Mouse (Mus musculus): ENCODE results near the gene Olfr561. TPM values are rescaled to one million over a fixed set of nuclear protein-coding genes. Genes with fewer than 3 reads are reported as not detected.

The Olfr561 gene
- polyA plus RNA-seq (2012; rRNA removed): not detected in 2 replicates
- polyA plus RNA-seq (2014; fragmentation: Nextera tagmentation; extraction: Ambion mirVana): not detected in 2 replicates

- DNase-seq (ENCODE audit: low read depth in 3 of 3, low spot score in 3 of 3) (no peak), ATAC-seq (ENCODE audit: insufficient read depth) (no peak)
- Histone ChIP-seq H3K9me3 (ENCODE audit: control insufficient read depth, low read length) (no peaks in the 10 kb centered on the region), H3K4me3 (ENCODE audit: insufficient read depth in 1 of 2, low read depth in 2 of 2, low read length in 2 of 2) (no peak within 1 kb of the TSS), H3K9ac (replicated peaks) (no peak within 1 kb of the TSS), H3K4me2 (ENCODE audit: low read depth) (no peak within 1 kb of the TSS), H3K27me3 (ENCODE audit: control insufficient read depth, insufficient read depth, low read length) (no peaks in the 10 kb centered on the region), H3K27ac (no peak within 1 kb of the TSS), H3K4me1 (replicated peaks; ENCODE audit: control insufficient read depth in 2 of 2, insufficient read depth in 2 of 2, low read length in 1 of 2) (no peaks in the 10 kb centered on the region), H3K36me3 (replicated peaks; ENCODE audit: control insufficient read depth, insufficient read depth, low read depth) (no peaks in the 10 kb centered on the region)
- no peak for TF ChIP-seq CTCF (IDR thresholded peaks at IDR 0.05; ENCODE audit: low read depth)
- TF ChIP-seq EP300 (IDR thresholded peaks at IDR 0.05; ENCODE audit: low read depth): no peak
- WGBS (ENCODE audit: insufficient replicate concordance): 32% methylated on average over 2 of the region's 2 CpGs
These were observed at the start of gene Olfr561 for GRCm38 (mm10) chr7:102770921-102771320. Gene Olfr561 (plus strand): TSS chr7:102771221.

GRCm38 (mm10) chr7:102727391-102727790 lies 43.6 kb upstream of the Olfr561 start, which contains the start of gene Olfr559:
Gene Olfr559 (minus strand): TSS chr7:102727491.
- ATAC-seq (ENCODE audit: insufficient read depth): no peak
- DNase-seq (ENCODE audit: low read depth in 3 of 3, low spot score in 3 of 3): no peak
- Histone ChIP-seq H3K36me3 (replicated peaks; ENCODE audit: control insufficient read depth, insufficient read depth, low read depth) (no peaks in the 10 kb centered on the region), H3K4me3 (ENCODE audit: insufficient read depth in 1 of 2, low read depth in 2 of 2, low read length in 2 of 2) (no peak within 1 kb of the TSS), H3K27ac (no peak within 1 kb of the TSS), H3K9me3 (ENCODE audit: control insufficient read depth, low read length) (no peaks in the 10 kb centered on the region), H3K4me2 (ENCODE audit: low read depth) (no peak within 1 kb of the TSS), H3K4me1 (replicated peaks; ENCODE audit: control insufficient read depth in 2 of 2, insufficient read depth in 2 of 2, low read length in 1 of 2) (no peaks in the 10 kb centered on the region), H3K9ac (replicated peaks) (no peak within 1 kb of the TSS), H3K27me3 (ENCODE audit: control insufficient read depth, insufficient read depth, low read length) (no peaks in the 10 kb centered on the region)
- TF ChIP-seq EP300 (IDR thresholded peaks at IDR 0.05; ENCODE audit: low read depth) (no peak), CTCF (IDR thresholded peaks at IDR 0.05; ENCODE audit: low read depth) (no peak)

DNA sequence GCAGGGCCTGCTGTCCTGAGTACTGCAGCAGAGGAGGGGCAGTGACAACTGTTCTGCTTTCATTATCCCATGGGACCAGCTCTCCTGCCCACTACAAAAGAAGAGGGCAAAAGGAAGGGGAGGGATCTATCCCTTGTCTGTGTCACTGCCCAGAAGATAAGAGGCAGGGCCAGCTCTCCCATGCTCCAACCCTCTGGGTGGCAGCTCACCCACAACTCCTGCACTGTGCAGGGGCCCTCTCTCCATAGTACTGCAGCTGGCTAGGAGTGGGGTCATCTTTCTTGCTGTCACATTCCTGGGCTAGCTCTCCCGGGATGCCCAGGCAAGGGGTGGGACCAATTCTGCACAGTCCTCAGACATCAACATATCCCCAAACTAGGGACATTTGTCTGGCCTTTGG lies 37.2 kb upstream of the Olfr561 start:
- 50% methylated on average over 1 of the region's 1 CpGs for WGBS (ENCODE audit: insufficient replicate concordance)
- no peak overlapping the region for H3K4me3 ChIP-seq (ENCODE audit: insufficient read depth in 1 of 2, low read depth in 2 of 2, low read length in 2 of 2)
- TF ChIP-seq EP300 (IDR thresholded peaks at IDR 0.05; ENCODE audit: low read depth): no peak
- TF ChIP-seq CTCF (IDR thresholded peaks at IDR 0.05; ENCODE audit: low read depth): no peak

GRCm38 (mm10) chr7:102737705-102738104 lies 33.3 kb upstream of the Olfr561 start:
- ATAC-seq (ENCODE audit: insufficient read depth): no peak
- 25% methylated on average over 2 of the region's 2 CpGs for WGBS (ENCODE audit: insufficient replicate concordance)
- no peak overlapping the region for H3K27ac ChIP-seq
- no peak for DNase-seq (ENCODE audit: low read depth in 3 of 3, low spot score in 3 of 3)
- H3K9ac ChIP-seq (replicated peaks): no peak overlapping the region
- no peaks in the 10 kb centered on the region for H3K9me3 ChIP-seq (ENCODE audit: control insufficient read depth, low read length)
- TF ChIP-seq EP300 (IDR thresholded peaks at IDR 0.05; ENCODE audit: low read depth) (no peak), CTCF (IDR thresholded peaks at IDR 0.05; ENCODE audit: low read depth) (no peak)
- no peak overlapping the region for H3K4me3 ChIP-seq (ENCODE audit: insufficient read depth in 1 of 2, low read depth in 2 of 2, low read length in 2 of 2)
- H3K36me3 ChIP-seq (replicated peaks; ENCODE audit: control insufficient read depth, insufficient read depth, low read depth): no peaks in the 10 kb centered on the region
- no peaks in the 10 kb centered on the region for H3K27me3 ChIP-seq (ENCODE audit: control insufficient read depth, insufficient read depth, low read length)
- H3K4me2 ChIP-seq (ENCODE audit: low read depth): no peak overlapping the region
- H3K4me1 ChIP-seq (replicated peaks; ENCODE audit: control insufficient read depth in 2 of 2, insufficient read depth in 2 of 2, low read length in 1 of 2): no peaks in the 10 kb centered on the region

More for the DNA sequence above, 37.2 kb upstream of the Olfr561 start:
- H3K27me3 ChIP-seq (ENCODE audit: control insufficient read depth, insufficient read depth, low read length): no peaks in the 10 kb centered on the region
- H3K4me1 ChIP-seq (replicated peaks; ENCODE audit: control insufficient read depth in 2 of 2, insufficient read depth in 2 of 2, low read length in 1 of 2): no peaks in the 10 kb centered on the region
- no peaks in the 10 kb centered on the region for H3K36me3 ChIP-seq (replicated peaks; ENCODE audit: control insufficient read depth, insufficient read depth, low read depth)
- no peak overlapping the region for H3K4me2 ChIP-seq (ENCODE audit: low read depth)
- no peak overlapping the region for H3K9ac ChIP-seq (replicated peaks)
- H3K27ac ChIP-seq: no peak overlapping the region
- DNase-seq (ENCODE audit: low read depth in 3 of 3, low spot score in 3 of 3) (no peak), ATAC-seq (ENCODE audit: insufficient read depth) (no peak)
- no peaks in the 10 kb centered on the region for H3K9me3 ChIP-seq (ENCODE audit: control insufficient read depth, low read length)

DNA sequence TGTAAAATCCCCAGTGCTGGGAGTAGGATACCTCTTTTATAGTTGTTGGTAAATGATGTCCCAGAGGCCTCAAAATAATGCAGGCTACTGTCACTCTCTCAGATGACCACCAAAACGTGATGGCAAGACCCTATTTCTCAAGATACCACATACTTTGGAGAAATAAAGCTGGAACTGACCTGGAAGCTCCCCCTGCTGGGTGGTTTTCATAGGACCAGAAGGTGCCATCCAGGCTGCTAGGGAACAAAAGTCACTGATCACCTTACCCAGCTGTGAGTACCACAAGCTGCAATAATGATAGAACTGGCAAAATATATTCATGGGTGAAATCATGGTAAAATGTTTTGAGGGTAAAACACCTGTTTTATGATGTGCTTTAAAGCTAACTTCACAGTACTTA lies 18.9 kb upstream of the Olfr561 start:
- 4% methylated on average over 1 of the region's 1 CpGs for WGBS (ENCODE audit: insufficient replicate concordance)
- no peak for ATAC-seq (ENCODE audit: insufficient read depth)
- H3K9ac ChIP-seq (replicated peaks): no peak overlapping the region
- H3K4me1 ChIP-seq (replicated peaks; ENCODE audit: control insufficient read depth in 2 of 2, insufficient read depth in 2 of 2, low read length in 1 of 2): no peaks in the 10 kb centered on the region
- H3K9me3 ChIP-seq (ENCODE audit: control insufficient read depth, low read length): no peaks in the 10 kb centered on the region
- H3K36me3 ChIP-seq (replicated peaks; ENCODE audit: control insufficient read depth, insufficient read depth, low read depth): no peaks in the 10 kb centered on the region
- no peaks in the 10 kb centered on the region for H3K27me3 ChIP-seq (ENCODE audit: control insufficient read depth, insufficient read depth, low read length)
- H3K4me2 ChIP-seq (ENCODE audit: low read depth): no peak overlapping the region
- TF ChIP-seq CTCF (IDR thresholded peaks at IDR 0.05; ENCODE audit: low read depth) (no peak), EP300 (IDR thresholded peaks at IDR 0.05; ENCODE audit: low read depth) (no peak)
- no peak overlapping the region for H3K27ac ChIP-seq
- no peak overlapping the region for H3K4me3 ChIP-seq (ENCODE audit: insufficient read depth in 1 of 2, low read depth in 2 of 2, low read length in 2 of 2)
- no peak for DNase-seq (ENCODE audit: low read depth in 3 of 3, low spot score in 3 of 3)
